Mouse (Mus musculus): ENCODE measurements around the gene Cdk5. TPM values are rescaled to one million over a fixed set of nuclear protein-coding genes. Genes with fewer than 3 reads are reported as not detected.
A peak's percentile ranks its signal among the peaks of the same experiment; 100 is the strongest.
"Not testable (repeated sequence)": the region's sequence is repeated elsewhere in the genome, so short reads cannot be mapped to it uniquely, and the experiment has no call there.

Cdk5 gene
- polyA plus RNA-seq, 1 experiment from 2014 or later = 46.4 TPM

DNA sequence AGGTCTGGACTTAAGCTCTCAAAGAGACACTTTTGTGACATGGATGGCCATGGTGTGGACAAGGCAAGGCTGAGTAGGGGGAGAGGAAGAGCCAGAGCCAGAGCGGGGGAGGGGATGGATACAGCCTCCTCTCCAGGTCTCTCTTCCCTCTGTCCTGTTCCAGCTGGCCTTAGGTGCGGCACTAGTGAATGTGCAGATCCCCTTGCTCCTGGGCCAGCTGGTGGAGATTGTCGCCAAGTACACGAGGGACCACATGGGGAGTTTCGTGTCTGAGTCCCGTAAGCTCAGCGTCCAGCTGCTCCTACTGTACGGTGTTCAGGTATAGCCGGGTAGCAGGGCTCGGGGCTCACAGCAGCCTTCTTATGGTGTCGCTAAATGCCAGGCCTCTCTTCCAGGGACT lies 23.0 kb downstream of the Cdk5 start:
- Histone ChIP-seq H3K9me3 (ENCODE audit: control insufficient read depth, low read depth, low read length) (no peaks in the 10 kb centered on the region), H3K27me3 (ENCODE audit: control insufficient read depth, insufficient read depth, low read length) (no peaks in the 10 kb centered on the region), H3K36me3 (ENCODE audit: control insufficient read depth, insufficient read depth, low read length) (peaks cover 13% of the 10 kb centered on the region; the same call in 1 of the 2 replicates), H3K4me1 (ENCODE audit: control insufficient read depth, insufficient read depth, low read length) (no peaks in the 10 kb centered on the region), H3K4me2 (replicated peaks; ENCODE audit: low read depth, low read length) (no peak overlapping the region), H3K9ac (replicated peaks; ENCODE audit: low read depth, low read length) (no peak overlapping the region), H3K4me3 (ENCODE audit: low read depth, low read length) (no peak overlapping the region), H3K27ac (ENCODE audit: low read length) (no peak overlapping the region)
- ATAC-seq (ENCODE audit: insufficient number of reproducible peaks, insufficient read depth, low FRiP score, low read depth) = no peak
- WGBS = 92% methylated on average over 11 of the region's 11 CpGs

DNA sequence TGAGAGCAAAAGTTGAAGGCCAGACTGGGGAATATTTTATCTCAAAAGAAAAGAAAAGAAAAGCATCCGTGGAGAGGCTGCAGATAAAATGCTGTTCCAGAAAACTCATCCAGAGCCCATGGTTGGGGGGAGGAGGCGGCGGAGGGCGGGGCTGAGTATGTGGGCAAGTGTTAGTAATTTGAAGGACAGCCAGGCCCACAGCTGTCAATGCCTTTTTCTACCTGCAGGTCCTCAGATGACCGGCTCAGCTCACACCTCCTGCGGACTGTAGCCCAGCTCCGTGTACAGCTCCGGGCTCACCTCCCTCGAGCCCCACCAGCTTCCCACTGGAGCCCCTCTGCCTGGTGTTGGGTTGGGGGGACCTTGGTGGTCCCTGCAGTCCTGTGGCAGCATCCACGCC lies 23.6 kb downstream of the Cdk5 start:
- Histone ChIP-seq H3K9ac (replicated peaks; ENCODE audit: low read depth, low read length) (no peak overlapping the region), H3K4me2 (replicated peaks; ENCODE audit: low read depth, low read length) (no peak overlapping the region), H3K27ac (ENCODE audit: low read length) (no peak overlapping the region), H3K4me1 (ENCODE audit: control insufficient read depth, insufficient read depth, low read length) (peaks cover 3% of the 10 kb centered on the region; the same call in 1 of the 2 replicates), H3K4me3 (ENCODE audit: low read depth, low read length) (no peak overlapping the region), H3K36me3 (ENCODE audit: control insufficient read depth, insufficient read depth, low read length) (peaks cover 13% of the 10 kb centered on the region; the same call in 1 of the 2 replicates), H3K27me3 (ENCODE audit: control insufficient read depth, insufficient read depth, low read length) (no peaks in the 10 kb centered on the region), H3K9me3 (ENCODE audit: control insufficient read depth, low read depth, low read length) (no peaks in the 10 kb centered on the region)
- ATAC-seq (ENCODE audit: insufficient number of reproducible peaks, insufficient read depth, low FRiP score, low read depth) = no peak
- 90% methylated on average over 10 of the region's 10 CpGs for WGBS

GRCm38 (mm10) chr5:24396254-24396653 lies 27.1 kb downstream of the Cdk5 start:
- not testable (repeated sequence) for H3K9me3 ChIP-seq (ENCODE audit: control insufficient read depth, low read depth, low read length); H3K27ac ChIP-seq (ENCODE audit: low read length); ATAC-seq (ENCODE audit: insufficient number of reproducible peaks, insufficient read depth, low FRiP score, low read depth); H3K9ac ChIP-seq (replicated peaks; ENCODE audit: low read depth, low read length); H3K4me2 ChIP-seq (replicated peaks; ENCODE audit: low read depth, low read length); H3K4me3 ChIP-seq (ENCODE audit: low read depth, low read length); H3K36me3 ChIP-seq (ENCODE audit: control insufficient read depth, insufficient read depth, low read length); H3K27me3 ChIP-seq (ENCODE audit: control insufficient read depth, insufficient read depth, low read length); H3K4me1 ChIP-seq (ENCODE audit: control insufficient read depth, insufficient read depth, low read length)
- WGBS = 88% methylated on average over 6 of the region's 6 CpGs

DNA sequence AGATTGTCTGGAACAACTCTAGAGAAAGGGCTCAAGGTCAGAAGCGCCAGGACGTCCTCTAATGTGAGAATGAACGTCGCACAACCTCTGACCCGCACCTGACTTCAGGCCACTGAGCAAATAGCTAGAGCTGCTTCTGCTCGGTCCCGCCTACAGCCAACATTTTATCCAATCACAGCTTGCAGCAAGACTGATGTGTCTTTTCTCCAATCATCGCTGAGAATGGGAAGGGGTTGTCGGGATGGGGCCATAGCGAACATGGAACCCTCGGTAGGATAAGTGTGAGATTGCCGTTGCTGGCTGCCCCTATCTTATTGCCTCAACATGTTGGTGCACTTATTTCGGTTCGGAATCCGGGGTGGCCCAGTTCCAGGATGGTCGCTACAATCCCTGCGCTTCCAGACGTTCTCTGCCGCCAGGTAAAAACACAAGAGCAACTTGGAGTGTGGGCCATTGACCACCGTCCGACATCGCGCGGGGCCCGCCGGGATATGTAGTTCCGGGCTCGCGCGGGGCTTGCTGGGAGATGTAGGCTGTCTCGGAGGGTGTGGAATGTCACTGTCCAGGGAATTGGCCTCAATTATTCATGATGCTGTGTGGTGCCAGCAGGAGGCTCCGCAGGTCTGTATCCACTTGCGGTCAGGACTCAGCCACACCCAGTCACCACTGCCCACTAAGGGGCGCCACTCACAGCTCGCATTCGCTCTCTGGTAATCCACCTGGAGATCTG lies 29.0 kb downstream of the Cdk5 start:
- Histone ChIP-seq H3K4me3 (ENCODE audit: low read depth, low read length) (peak overlapping the region; percentile 56), H3K4me2 (replicated peaks; ENCODE audit: low read depth, low read length) (peak overlapping the region; percentile 59), H3K4me1 (ENCODE audit: control insufficient read depth, insufficient read depth, low read length) (peaks cover 7% of the 10 kb centered on the region; the same call in 1 of the 2 replicates), H3K9ac (replicated peaks; ENCODE audit: low read depth, low read length) (no peak overlapping the region; the same call in 1 of the 2 replicates), H3K36me3 (ENCODE audit: control insufficient read depth, insufficient read depth, low read length) (no peaks in the 10 kb centered on the region), H3K9me3 (ENCODE audit: control insufficient read depth, low read depth, low read length) (no peaks in the 10 kb centered on the region), H3K27ac (ENCODE audit: low read length) (peak overlapping the region; percentile 79; the same call in 1 of the 2 replicates), H3K27me3 (ENCODE audit: control insufficient read depth, insufficient read depth, low read length) (no peaks in the 10 kb centered on the region)
- ATAC-seq (ENCODE audit: insufficient number of reproducible peaks, insufficient read depth, low FRiP score, low read depth) = peak; percentile 95
- under 1% methylated on average over 36 of the region's 36 CpGs for WGBS

GRCm38 (mm10) chr5:24393392-24393997 lies 29.8 kb downstream of the Cdk5 start, which contains the start of gene Abcb8:
Gene Abcb8, plus strand, starts transcription at chr5:24393663.
- Histone ChIP-seq H3K4me1 (ENCODE audit: control insufficient read depth, insufficient read depth, low read length) (peaks cover 7% of the 10 kb centered on the region; the same call in 1 of the 2 replicates), H3K9me3 (ENCODE audit: control insufficient read depth, low read depth, low read length) (no peaks in the 10 kb centered on the region), H3K27me3 (ENCODE audit: control insufficient read depth, insufficient read depth, low read length) (no peaks in the 10 kb centered on the region), H3K4me3 (ENCODE audit: low read depth, low read length) (peak within 1 kb of the TSS; percentile 56), H3K36me3 (ENCODE audit: control insufficient read depth, insufficient read depth, low read length) (no peaks in the 10 kb centered on the region), H3K9ac (replicated peaks; ENCODE audit: low read depth, low read length) (no peak within 1 kb of the TSS; the same call in 1 of the 2 replicates), H3K4me2 (replicated peaks; ENCODE audit: low read depth, low read length) (peak within 1 kb of the TSS; percentile 59), H3K27ac (ENCODE audit: low read length) (peak within 1 kb of the TSS; percentile 79; the same call in 1 of the 2 replicates)
- ATAC-seq (ENCODE audit: insufficient number of reproducible peaks, insufficient read depth, low FRiP score, low read depth) = no peak
- 25% methylated on average over 7 of the region's 7 CpGs for WGBS

DNA sequence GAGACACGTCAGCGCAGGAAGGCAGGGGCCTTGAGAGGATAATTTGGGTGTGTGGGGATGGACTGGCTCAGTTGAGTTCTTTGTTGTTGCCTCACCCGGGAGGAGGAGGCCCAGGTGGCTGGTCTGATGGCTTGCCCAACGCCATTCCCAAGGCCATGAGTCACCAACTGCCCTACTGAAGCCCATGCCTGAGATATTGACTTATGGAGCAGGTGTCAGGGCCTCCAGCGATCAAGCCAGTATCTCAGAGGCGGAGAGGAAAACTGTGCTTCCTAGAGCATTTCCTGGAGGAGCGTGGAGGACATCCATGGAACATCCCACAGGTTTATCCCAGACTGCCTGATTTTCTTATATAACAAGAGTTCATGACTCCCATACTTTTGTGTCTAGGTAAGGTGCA lies 30.6 kb downstream of the Cdk5 start:
- Histone ChIP-seq H3K4me1 (ENCODE audit: control insufficient read depth, insufficient read depth, low read length) (peaks cover 7% of the 10 kb centered on the region; the same call in 1 of the 2 replicates), H3K27me3 (ENCODE audit: control insufficient read depth, insufficient read depth, low read length) (no peaks in the 10 kb centered on the region), H3K9ac (replicated peaks; ENCODE audit: low read depth, low read length) (no peak overlapping the region), H3K4me3 (ENCODE audit: low read depth, low read length) (no peak overlapping the region), H3K36me3 (ENCODE audit: control insufficient read depth, insufficient read depth, low read length) (no peaks in the 10 kb centered on the region), H3K27ac (ENCODE audit: low read length) (no peak overlapping the region), H3K4me2 (replicated peaks; ENCODE audit: low read depth, low read length) (no peak overlapping the region), H3K9me3 (ENCODE audit: control insufficient read depth, low read depth, low read length) (no peaks in the 10 kb centered on the region)
- 71% methylated on average over 7 of the region's 7 CpGs for WGBS
- ATAC-seq (ENCODE audit: insufficient number of reproducible peaks, insufficient read depth, low FRiP score, low read depth) = no peak

DNA sequence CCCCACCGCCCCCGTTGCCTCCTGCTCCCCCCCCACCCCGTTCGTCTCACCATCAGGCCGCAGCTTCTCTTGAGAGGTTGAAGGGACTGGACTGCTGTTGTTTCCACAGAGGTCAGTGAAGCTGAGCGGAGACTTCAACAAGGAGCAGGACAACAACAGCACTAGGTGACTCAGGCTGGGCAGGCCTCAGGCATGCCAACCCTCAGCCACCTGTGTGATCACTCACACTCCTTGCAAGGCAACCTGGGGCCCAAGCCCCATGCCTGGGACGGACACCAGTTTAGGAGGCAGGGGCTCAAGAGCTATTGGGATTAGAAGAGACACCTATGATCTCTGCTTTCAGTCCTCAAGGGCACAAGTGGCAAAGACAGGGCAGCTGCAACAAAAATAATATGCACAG lies 31.5 kb downstream of the Cdk5 start, which contains the start of gene Atg9b:
Atg9b (minus strand) TSS at position 280 of the 400 bp plus-strand sequence.
- H3K27ac ChIP-seq (ENCODE audit: low read length) = no peak within 1 kb of the TSS
- H3K4me3 ChIP-seq (ENCODE audit: low read depth, low read length) = no peak within 1 kb of the TSS
- ATAC-seq (ENCODE audit: insufficient number of reproducible peaks, insufficient read depth, low FRiP score, low read depth) = no peak
- peaks cover 9% of the 10 kb centered on the region for H3K4me1 ChIP-seq (ENCODE audit: control insufficient read depth, insufficient read depth, low read length)
- H3K36me3 ChIP-seq (ENCODE audit: control insufficient read depth, insufficient read depth, low read length) = no peaks in the 10 kb centered on the region
- H3K4me2 ChIP-seq (replicated peaks; ENCODE audit: low read depth, low read length) = no peak within 1 kb of the TSS
- no peaks in the 10 kb centered on the region for H3K9me3 ChIP-seq (ENCODE audit: control insufficient read depth, low read depth, low read length)
- 85% methylated on average over 7 of the region's 7 CpGs for WGBS
- H3K27me3 ChIP-seq (ENCODE audit: control insufficient read depth, insufficient read depth, low read length) = no peaks in the 10 kb centered on the region
- H3K9ac ChIP-seq (replicated peaks; ENCODE audit: low read depth, low read length) = no peak within 1 kb of the TSS

- peaks cover 7% of the 10 kb centered on the region for H3K4me1 ChIP-seq (ENCODE audit: control insufficient read depth, insufficient read depth, low read length)
- H3K9ac ChIP-seq (replicated peaks; ENCODE audit: low read depth, low read length) = no peak overlapping the region
- WGBS = 72% methylated on average over 4 of the region's 4 CpGs
- H3K36me3 ChIP-seq (ENCODE audit: control insufficient read depth, insufficient read depth, low read length) = no peaks in the 10 kb centered on the region
- H3K9me3 ChIP-seq (ENCODE audit: control insufficient read depth, low read depth, low read length) = no peaks in the 10 kb centered on the region
- H3K27me3 ChIP-seq (ENCODE audit: control insufficient read depth, insufficient read depth, low read length) = no peaks in the 10 kb centered on the region
- H3K4me2 ChIP-seq (replicated peaks; ENCODE audit: low read depth, low read length) = no peak overlapping the region
- no peak for ATAC-seq (ENCODE audit: insufficient number of reproducible peaks, insufficient read depth, low FRiP score, low read depth)
- H3K27ac ChIP-seq (ENCODE audit: low read length) = no peak overlapping the region
- no peak overlapping the region for H3K4me3 ChIP-seq (ENCODE audit: low read depth, low read length)
Observed at GRCm38 (mm10) chr5:24389658-24390020, 33.7 kb downstream of the Cdk5 start.
